Mouse (Mus musculus) erythroblast, embryonic 14.5 days (primary cell): ENCODE results near the gene Gpc6.

Source experiments
- GATA1 ChIP-seq: IDR thresholded peaks from 2 replicates; pipeline ENCODE4 v1.6.1; 2012; ENCODE audit warnings: low read length, inconsistent platforms, mixed read lengths
- TAL1 ChIP-seq: IDR thresholded peaks from 3 replicates; pipeline ENCODE4 v1.6.1; 2012; ENCODE audit warnings: low read length, inconsistent platforms, mixed read lengths

- TF ChIP-seq GATA1 = no peak
- TF ChIP-seq TAL1 = no peak
Measured at GRCm38 (mm10) chr14:117938554-117938953, 1013.4 kb downstream of the Gpc6 start.
